Mouse (Mus musculus) embryonic facial prominence, embryonic 15.5 days (tissue): ENCODE data around the gene Gm28038. TPM values are rescaled to one million over a fixed set of nuclear protein-coding genes. Genes with fewer than 3 reads are reported as not detected.

Source experiments
- ATAC-seq: fragments of 200-750 bp; cut with Nextera tagmentation; 2 replicates; pipeline ENCODE4 v1.8.0; 2017; ENCODE audit warnings: low read depth, moderate TSS enrichment; ENCODE audit not compliant: insufficient number of reproducible peaks, low FRiP score, low TSS enrichment
- H3K27ac ChIP-seq: fragments of 300-500 bp; sonication (generic); replicated peaks from 2 replicates; pipeline ENCODE4 v1.5.1; 2015; ENCODE audit warnings: mild to moderate bottlenecking, inconsistent platforms
- H3K27me3 ChIP-seq: fragments of 300-500 bp; sonication (generic); 2 replicates; pipeline ENCODE4 v1.6.1; 2015; ENCODE audit warnings: inconsistent platforms
- H3K36me3 ChIP-seq: fragments of 300-500 bp; sonication (generic); 2 replicates; pipeline ENCODE4 v1.6.1; 2015; ENCODE audit warnings: mild to moderate bottlenecking, inconsistent platforms
- H3K4me1 ChIP-seq: fragments of 300-500 bp; sonication (generic); 2 replicates; pipeline ENCODE4 v1.6.1; 2015; ENCODE audit warnings: inconsistent platforms
- H3K4me2 ChIP-seq: fragments of 300-500 bp; sonication (generic); replicated peaks from 2 replicates; pipeline ENCODE4 v1.6.1; 2015; ENCODE audit warnings: mild to moderate bottlenecking, inconsistent platforms
- H3K4me3 ChIP-seq: fragments of 300-500 bp; sonication (generic); replicated peaks from 2 replicates; pipeline ENCODE4 v1.5.1; 2015; ENCODE audit warnings: mild to moderate bottlenecking, inconsistent platforms
- H3K9ac ChIP-seq: fragments of 300-500 bp; sonication (generic); 2 replicates; pipeline ENCODE4 v1.6.1; 2015; ENCODE audit warnings: inconsistent platforms
- H3K9me3 ChIP-seq: fragments of 300-500 bp; sonication (generic); replicated peaks from 2 replicates; pipeline ENCODE4 v1.6.1; 2016; ENCODE audit warnings: inconsistent platforms
- WGBS: fragments of 180-500 bp; shearing (Covaris S2); methylation state at CpG from one replicate; pipeline ENCODE4 v1.1.7; 2015; 5-methylcytosine and 5-hydroxymethylcytosine counted together
- polyA plus RNA-seq: library from polyadenylated mRNA; unstranded; fragments of >200 nt; fragmentation: Nextera tagmentation; extraction: Ambion mirVana; gene quantifications from 2 replicates; pipeline ENCODE4 v1.2.1, GENCODE M21; 2015

Gm28038 gene
- polyA plus RNA-seq, 1 experiment from 2014 or later = not detected

GRCm38 (mm10) chr2:30257699-30258460 is 23.0 kb upstream of the Gm28038 start:
- Histone ChIP-seq H3K27me3 (no peaks in the 10 kb centered on the region), H3K9me3 (no peaks in the 10 kb centered on the region), H3K27ac (no peak overlapping the region), H3K4me2 (no peak overlapping the region), H3K36me3 (peaks cover 81% of the 10 kb centered on the region), H3K9ac (no peak overlapping the region), H3K4me3 (no peak overlapping the region), H3K4me1 (peaks cover 14% of the 10 kb centered on the region; the same call in 1 of the 2 replicates)
- 84% methylated on average over 7 of the region's 7 CpGs for WGBS
- no peak for ATAC-seq

- H3K27me3 ChIP-seq = no peaks in the 10 kb centered on the region
- no peak overlapping the region for H3K4me2 ChIP-seq
- 0 out of 2 replicates have a peak, but pooled peaks have one; percentile 4 for ATAC-seq
- H3K4me3 ChIP-seq = no peak overlapping the region
- H3K36me3 ChIP-seq = peaks cover 84% of the 10 kb centered on the region
- peaks cover 19% of the 10 kb centered on the region; the same call in 1 of the 2 replicates for H3K4me1 ChIP-seq
- no peak overlapping the region for H3K9ac ChIP-seq
- WGBS = 71% methylated on average over 4 of the region's 4 CpGs
- no peaks in the 10 kb centered on the region for H3K9me3 ChIP-seq
- H3K27ac ChIP-seq = no peak overlapping the region
Observed at GRCm38 (mm10) chr2:30258600-30258999, 22.2 kb upstream of the Gm28038 start.

DNA sequence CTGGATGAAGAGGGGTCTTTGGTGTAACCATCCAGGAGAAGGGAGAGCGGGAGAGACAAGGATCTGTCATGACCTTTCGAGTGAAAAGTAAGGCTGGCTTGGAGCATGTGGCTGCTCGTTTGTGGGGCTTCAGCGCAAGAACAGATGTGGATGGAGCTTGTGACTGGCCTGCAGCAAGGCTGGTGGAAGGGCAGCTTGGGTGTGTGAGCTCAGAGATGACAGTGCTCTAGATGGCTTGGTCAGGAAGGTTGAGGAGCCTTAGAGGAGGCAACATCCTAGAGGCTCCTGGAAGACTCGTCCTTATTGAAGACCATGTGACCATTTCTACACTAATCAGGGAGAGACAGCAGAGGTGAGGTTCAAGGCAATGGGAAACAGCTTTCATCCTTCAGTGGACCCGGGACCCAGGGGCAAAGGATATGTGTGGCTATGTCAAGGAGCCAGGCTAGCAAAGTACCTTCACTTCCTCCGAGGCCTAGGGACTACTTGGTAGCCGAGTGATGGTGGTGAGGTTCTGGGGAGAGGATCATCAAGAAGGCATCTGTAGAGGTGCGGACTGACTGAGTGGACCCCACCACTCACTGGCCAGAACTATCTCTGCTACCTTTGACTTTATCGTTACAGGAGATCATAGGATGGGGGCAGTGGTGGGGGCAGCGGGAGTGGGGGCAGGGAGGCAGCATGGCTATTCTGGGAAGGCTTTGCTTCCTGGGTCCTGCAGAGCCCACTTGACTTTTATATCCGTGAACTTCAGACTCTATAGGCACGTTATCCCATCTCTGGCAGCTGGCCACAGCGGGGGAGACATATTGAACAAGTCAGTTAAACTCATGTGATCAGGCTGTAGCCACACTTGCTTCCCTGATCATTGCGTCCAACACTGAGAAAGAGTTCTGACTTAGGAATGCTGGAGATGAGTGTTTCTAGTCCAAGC is 21.4 kb upstream of the Gm28038 start:
- Histone ChIP-seq H3K27ac (no peak overlapping the region), H3K4me3 (no peak overlapping the region), H3K27me3 (no peaks in the 10 kb centered on the region), H3K9ac (no peak overlapping the region), H3K4me2 (no peak overlapping the region), H3K4me1 (peaks cover 22% of the 10 kb centered on the region; the same call in 1 of the 2 replicates), H3K36me3 (peaks cover 92% of the 10 kb centered on the region), H3K9me3 (no peaks in the 10 kb centered on the region)
- ATAC-seq = no peak
- WGBS = 91% methylated on average over 15 of the region's 15 CpGs

- Histone ChIP-seq H3K9me3 (no peaks in the 10 kb centered on the region), H3K4me3 (no peak overlapping the region), H3K4me2 (no peak overlapping the region), H3K9ac (no peak overlapping the region), H3K36me3 (peaks cover 75% of the 10 kb centered on the region), H3K27me3 (no peaks in the 10 kb centered on the region), H3K4me1 (peaks cover 40% of the 10 kb centered on the region), H3K27ac (no peak overlapping the region)
- 81% methylated on average over 4 of the region's 4 CpGs for WGBS
- ATAC-seq = no peak
Observed at GRCm38 (mm10) chr2:30261064-30261736, 19.6 kb upstream of the Gm28038 start.

DNA sequence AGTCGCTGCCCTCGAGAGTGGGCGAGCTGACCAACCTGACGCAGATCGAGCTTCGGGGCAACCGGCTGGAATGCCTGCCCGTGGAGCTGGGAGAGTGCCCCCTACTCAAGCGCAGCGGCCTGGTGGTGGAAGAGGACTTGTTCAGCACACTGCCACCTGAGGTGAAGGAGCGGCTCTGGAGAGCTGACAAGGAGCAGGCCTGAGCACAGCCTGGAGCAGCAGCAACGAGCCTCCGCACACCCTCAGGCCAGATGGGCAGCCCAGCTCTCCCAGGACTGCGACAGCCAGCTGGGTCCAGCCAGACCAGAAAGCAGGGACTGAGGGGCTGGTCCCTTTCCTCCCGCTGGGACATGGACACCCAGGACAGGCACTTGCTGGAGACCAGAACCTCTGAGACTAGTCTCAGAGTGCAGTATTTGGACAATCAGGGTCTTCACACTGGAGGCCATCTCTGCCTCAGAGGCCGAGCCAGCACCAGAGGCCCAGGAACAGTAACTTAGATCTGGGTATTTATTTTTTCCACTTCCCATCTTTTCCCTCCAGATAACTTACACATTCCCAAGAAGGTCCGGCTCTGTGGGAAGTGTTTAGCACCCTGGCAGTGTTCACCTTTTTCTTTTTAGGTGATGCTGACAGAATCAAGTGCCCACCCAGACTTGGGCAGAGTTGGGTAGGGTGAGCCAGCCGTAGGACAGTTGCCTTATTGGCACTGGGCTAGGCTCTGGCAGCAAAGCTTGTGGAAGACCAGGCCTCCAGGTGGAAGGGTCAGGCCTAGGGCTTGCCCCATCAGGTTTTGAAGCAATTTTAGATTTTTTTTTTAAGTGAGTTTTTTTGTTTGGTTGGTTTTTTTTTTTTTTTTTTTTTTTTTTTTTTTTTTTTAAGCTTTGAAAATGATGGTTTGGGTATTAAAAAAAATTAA is 18.7 kb upstream of the Gm28038 start:
- Histone ChIP-seq H3K9ac (no peak overlapping the region), H3K4me3 (no peak overlapping the region), H3K4me1 (peaks cover 50% of the 10 kb centered on the region), H3K36me3 (peaks cover 65% of the 10 kb centered on the region), H3K9me3 (no peaks in the 10 kb centered on the region), H3K27me3 (no peaks in the 10 kb centered on the region), H3K27ac (0 out of 2 replicates have a peak overlapping the region, but pooled peaks have one; percentile 6), H3K4me2 (no peak overlapping the region)
- no peak for ATAC-seq
- WGBS = 88% methylated on average over 18 of the region's 18 CpGs

GRCm38 (mm10) chr2:30262840-30263441 is 17.9 kb upstream of the Gm28038 start:
- no peak for ATAC-seq
- Histone ChIP-seq H3K27ac (no peak overlapping the region), H3K9me3 (no peaks in the 10 kb centered on the region), H3K36me3 (peaks cover 57% of the 10 kb centered on the region), H3K4me2 (no peak overlapping the region), H3K4me1 (peaks cover 45% of the 10 kb centered on the region), H3K9ac (no peak overlapping the region), H3K4me3 (no peak overlapping the region), H3K27me3 (no peaks in the 10 kb centered on the region)
- 43% methylated on average over 4 of the region's 4 CpGs for WGBS

DNA sequence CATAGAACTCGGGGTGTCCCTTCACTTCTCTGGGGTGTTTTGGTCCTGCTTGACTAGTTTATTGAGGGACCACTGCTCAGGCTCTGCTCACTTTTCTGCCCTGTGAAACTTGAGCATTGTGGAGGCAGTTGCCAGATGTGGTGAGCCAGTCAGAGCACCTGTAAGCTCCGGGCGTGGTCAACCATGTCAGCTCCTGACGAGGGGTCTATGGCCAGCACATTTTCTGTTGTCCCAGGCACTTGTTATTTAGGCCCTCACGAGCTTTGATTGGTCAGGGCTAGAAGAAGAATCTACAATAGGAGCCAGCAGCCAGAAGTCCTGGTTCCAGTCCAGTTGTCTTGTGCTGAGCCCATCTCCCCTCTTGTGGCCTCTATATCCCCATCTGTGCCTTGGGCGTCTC is 17.0 kb upstream of the Gm28038 start:
- 83% methylated on average over 6 of the region's 6 CpGs for WGBS
- ATAC-seq = no peak
- Histone ChIP-seq H3K9ac (no peak overlapping the region), H3K9me3 (no peaks in the 10 kb centered on the region), H3K27me3 (no peaks in the 10 kb centered on the region), H3K4me1 (peaks cover 40% of the 10 kb centered on the region), H3K36me3 (peaks cover 49% of the 10 kb centered on the region), H3K27ac (no peak overlapping the region), H3K4me3 (no peak overlapping the region), H3K4me2 (no peak overlapping the region)

DNA sequence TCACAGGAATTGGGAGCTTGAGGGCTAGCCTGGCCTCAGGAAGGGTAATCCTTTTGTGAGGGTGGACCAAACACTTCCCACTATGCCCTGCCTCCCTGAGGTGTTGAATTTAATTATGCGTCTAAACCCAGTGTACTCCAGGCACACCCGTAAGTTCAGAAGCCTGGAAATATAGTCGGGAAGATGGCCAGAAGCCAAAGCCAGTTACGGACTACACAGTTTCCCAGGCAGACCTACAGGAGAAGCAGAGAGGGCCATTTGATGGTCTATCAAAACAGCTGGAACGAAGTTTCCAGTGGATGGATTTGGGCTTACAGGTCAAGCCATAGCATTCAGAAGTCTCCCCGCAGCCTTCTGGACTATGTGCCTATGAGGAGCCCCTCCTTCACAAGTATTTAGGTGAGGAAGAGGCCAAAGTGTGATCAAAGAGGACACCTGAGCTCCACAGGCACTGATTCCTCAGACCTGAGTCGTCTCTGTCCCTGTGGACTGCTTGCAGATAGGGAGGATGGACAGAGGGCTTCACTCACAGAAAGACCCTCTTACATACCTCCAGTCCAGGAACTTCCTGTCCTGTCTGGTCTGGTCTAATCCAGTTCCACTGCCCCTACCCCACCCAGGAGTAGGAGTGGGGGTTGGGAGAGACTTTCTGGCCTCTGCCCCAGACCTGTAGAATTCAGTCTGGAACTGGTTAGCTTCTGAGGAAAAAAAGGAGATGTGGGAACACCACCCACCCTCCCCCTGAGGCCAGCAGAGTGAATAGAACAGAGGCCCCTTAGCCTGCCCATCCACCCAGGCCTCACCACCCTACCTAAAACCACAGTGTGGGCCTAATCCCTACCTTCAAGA is 15.9 kb upstream of the Gm28038 start:
- no peak overlapping the region for H3K4me3 ChIP-seq
- no peak overlapping the region for H3K4me2 ChIP-seq
- H3K27ac ChIP-seq = peak overlapping the region; percentile 89
- 48% methylated on average over 7 of the region's 7 CpGs for WGBS
- H3K4me1 ChIP-seq = peaks cover 41% of the 10 kb centered on the region
- H3K36me3 ChIP-seq = peaks cover 39% of the 10 kb centered on the region
- H3K9ac ChIP-seq = no peak overlapping the region
- H3K9me3 ChIP-seq = no peaks in the 10 kb centered on the region
- ATAC-seq = 0 out of 2 replicates have a peak, but pooled peaks have one; percentile 9
- no peaks in the 10 kb centered on the region for H3K27me3 ChIP-seq

DNA sequence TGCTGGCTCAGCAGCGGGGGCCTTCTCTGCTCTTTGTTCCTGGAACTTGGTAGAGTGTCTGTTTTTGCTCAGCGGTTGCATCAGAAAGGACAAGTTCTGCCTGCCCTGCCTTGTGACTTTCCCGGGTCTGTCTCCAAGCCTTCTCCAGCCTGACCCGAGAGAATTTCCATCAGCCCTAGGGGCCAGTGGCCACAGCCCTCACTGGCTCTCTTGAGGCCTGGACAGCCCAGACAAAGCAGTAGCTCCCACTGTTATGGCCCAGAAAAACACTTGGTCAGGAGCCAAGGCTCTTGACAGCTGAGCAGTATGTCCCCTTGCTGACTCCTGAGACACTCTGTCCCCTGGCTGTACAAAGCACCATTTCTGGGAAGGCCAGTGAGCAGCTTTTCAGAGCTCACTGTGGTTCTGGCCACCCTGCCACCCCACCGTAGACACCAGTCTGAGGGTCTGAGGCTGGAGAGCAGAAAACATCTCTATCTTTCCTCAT is 15.0 kb upstream of the Gm28038 start, which contains the start of gene Phyhd1:
Gene Phyhd1 (plus strand): TSS at position 437 of the 487 bp plus-strand sequence.
- Histone ChIP-seq H3K27ac (peak within 1 kb of the TSS; percentile 89), H3K36me3 (peaks cover 32% of the 10 kb centered on the region), H3K9me3 (no peaks in the 10 kb centered on the region), H3K9ac (peak within 1 kb of the TSS; percentile 21; the same call in 1 of the 2 replicates), H3K4me1 (peaks cover 43% of the 10 kb centered on the region), H3K4me3 (no peak within 1 kb of the TSS), H3K27me3 (no peaks in the 10 kb centered on the region), H3K4me2 (0 out of 2 replicates have a peak within 1 kb of the TSS, but pooled peaks have one; percentile 12)
- WGBS = 22% methylated on average over 5 of the region's 5 CpGs
- ATAC-seq = no peak
